Mouse (Mus musculus) thymus, postnatal 14 days (tissue): Measurements from ENCODE around the gene Slc22a16.
"Not testable (repeated sequence)": the region's sequence is repeated elsewhere in the genome, so short reads cannot be mapped to it uniquely, and the experiment has no call there.

ENCODE experiments used
- DNase-seq: peaks from one replicate; pipeline ENCODE4 v3.0.0; 2021

Gene Slc22a16

DNA sequence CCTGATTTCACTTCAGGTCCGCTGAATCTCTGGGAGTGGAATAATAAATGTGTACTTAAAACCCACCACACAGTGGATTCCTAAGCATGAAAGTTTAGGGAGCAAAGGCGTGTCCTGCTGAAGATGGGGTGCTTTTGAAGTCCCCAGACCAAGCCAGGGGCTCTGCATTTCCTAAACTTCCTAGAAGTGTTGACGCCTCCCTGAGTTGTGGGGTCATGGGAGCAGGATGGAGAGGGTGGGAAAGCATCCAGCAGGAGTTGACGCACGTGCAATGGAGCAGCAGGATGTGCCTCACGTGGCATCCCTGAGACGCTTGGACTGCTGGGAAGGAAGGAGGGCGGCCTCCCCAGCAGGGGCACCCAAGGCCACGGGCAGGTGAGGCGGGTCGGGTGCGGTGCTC lies at the start of gene Slc22a16:
TSS of gene Slc22a16 (plus strand) at position 301 of the 400 bp plus-strand sequence.
- DNase-seq, result no peak

DNA sequence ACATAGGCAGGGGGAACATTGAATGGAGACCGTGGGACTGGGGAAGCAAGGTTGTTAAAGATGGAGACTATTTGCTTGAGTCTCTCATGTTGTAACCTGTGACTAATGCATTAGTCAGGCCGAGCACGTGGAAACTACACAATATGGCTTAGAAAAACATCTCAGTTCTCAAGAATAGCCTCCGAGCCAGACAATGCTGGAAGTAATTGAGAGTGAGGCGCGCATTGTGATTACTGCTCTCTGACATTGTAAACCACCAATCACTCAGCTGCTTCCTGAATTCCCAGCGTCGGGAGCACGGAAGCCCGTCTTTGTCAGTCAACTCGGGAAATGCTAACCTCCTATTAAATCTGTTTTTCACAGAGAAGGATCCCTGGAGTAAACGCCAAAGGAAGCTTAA lies 48.6 kb upstream of the Slc22a16 start:
- DNase-seq, result no peak

DNA sequence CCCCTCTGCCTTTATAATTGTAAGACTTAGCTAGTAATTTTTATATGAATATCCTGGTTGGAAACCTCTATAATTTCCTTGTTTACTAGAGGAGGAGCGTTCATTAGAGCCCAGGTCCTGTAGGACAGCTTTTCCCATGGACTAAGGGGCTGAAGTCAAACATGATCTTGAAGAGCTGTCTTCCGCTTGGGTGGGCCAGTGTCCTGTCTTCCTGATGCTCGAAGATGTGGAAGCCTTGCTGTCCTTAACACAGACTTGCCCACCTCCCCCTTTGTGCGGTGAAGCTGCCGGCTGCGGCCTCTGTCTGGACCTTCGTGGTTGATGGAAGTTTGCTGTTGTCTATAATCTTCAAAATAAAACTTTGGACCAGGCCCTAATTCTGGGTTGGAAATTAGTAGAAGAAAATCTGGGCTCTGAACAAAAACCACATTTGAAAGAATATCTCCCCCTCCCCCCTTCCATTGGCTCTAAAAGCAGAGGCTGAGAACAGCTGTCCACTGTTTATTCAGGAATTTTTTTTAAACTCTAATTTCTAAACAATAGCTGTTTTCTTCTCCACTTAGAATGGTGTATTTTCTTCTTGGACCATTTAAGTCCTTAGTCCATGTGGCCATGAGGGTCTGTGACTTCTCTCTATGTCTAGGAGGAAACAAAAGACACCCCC lies 46.7 kb upstream of the Slc22a16 start:
- DNase-seq, result no peak

DNA sequence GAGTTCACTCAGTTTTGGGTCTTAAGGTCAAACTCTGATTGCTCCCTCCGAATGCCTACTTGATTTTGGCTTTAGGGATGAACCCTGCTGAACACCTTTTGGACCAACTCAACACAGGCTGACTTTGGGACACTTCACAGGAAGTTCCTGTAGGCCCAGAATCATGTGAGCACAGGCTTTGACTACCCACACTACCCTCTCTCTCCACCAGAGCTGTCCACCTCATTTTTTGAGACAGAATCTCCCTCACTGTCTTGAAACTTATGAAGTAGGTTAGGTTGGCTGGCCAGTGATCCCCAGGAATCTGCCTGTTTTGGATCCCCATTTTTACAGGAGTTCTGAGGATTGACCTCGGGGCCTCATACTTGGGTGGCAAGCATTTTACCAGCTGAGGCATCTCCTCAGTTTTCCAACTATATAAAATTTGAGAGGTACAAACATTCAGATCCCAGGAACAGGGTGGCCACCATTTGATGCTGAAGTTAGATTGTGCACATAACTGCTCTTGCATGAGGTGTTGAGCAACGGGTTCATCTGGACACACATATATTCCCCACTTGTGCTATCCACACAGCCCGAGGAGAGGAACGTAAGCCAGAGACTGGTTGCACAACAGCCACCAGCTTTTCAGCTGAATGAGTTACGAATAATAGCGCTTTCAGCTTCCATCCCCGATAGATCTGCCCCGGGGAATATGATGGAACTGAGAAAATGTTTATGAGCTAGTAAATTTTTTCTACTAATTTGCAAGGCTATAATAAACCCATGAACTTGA lies 45.9 kb upstream of the Slc22a16 start:
- no peak for DNase-seq

DNA sequence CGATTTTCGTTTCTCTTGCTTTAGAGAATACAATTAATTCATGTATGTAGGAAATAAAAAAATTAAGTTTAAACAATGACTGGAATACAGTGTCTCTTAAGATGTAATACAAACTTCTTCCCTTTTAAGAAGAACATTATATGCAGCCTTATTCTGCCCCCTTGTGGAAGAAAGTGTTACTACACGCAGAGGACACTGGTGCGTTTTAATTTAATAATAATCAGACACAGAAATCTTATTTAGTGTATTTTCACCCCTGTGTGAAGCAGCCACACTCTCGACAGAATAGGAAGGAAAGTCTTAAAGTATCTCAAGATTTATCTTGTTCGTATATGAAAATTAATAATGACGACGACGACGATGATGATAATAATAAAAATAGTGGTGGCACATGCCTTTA lies 45.1 kb upstream of the Slc22a16 start:
- peak; percentile 75 for DNase-seq

DNA sequence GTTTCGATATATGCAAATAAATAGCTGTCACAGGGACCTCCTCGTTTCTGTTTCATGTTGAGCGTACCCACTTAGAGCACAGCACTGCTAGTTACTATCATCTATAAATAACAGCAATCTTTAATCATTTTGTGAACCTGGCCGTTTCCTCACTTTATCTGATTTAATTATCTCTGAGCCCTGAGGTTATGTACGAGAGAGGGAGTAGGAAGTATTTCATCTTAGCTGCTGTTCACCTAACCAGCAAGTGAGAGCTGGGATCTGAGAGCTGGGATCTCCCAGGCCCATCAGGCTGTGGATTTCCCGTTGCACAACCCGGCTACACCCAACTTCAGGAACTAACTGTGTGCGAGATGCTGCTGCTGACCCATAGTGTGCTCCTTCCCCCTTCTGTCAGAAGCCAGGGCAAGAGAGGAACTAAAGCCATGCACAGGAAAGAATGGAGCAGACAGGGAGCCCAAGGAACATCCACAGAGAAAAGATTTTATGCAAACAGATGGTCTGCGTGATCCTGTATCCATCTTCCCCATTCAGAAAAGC lies 44.5 kb upstream of the Slc22a16 start:
- DNase-seq, result no peak

DNA sequence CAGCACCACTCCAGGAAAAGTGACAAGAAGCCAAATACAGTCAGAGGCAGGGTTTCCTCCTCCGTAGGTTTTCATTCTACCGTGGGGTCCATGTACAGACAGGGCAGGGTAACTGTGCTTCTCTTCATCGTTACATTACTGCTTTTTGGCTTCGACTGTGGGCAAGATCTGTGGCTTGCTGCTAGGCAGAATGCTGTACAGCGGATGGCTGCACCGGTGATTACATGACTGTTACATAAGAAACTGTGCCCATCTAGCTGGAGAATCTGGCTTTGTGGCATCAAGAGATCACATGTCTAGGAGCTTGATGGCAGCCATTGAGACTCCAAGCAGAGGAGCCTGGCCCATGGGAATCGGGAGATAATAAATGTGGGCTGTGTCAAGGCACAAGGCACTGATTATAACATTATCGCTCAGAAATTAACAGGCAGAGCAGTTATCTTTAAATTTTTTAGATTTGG lies 43.8 kb upstream of the Slc22a16 start:
- DNase-seq, result no peak

DNA sequence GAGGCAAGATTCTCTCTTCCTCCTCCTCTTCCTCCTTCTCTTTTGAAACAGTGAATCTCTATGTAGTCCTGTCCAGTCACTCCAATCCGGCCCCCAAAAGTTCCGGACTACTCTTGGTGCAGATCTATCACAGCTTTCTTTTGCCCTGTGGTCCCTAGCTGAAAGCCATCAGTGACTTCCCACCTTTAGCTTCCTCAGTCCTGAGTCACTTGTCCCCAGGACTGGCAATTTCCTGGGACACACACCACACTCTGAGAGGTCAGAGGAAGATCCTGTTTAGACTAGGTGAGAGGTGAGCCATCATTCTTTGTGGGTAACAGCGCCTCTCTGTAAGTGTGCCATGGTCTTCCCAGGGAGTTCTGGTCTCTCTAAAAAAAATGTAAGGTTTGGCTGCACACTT lies 43.1 kb upstream of the Slc22a16 start:
- no peak for DNase-seq

DNA sequence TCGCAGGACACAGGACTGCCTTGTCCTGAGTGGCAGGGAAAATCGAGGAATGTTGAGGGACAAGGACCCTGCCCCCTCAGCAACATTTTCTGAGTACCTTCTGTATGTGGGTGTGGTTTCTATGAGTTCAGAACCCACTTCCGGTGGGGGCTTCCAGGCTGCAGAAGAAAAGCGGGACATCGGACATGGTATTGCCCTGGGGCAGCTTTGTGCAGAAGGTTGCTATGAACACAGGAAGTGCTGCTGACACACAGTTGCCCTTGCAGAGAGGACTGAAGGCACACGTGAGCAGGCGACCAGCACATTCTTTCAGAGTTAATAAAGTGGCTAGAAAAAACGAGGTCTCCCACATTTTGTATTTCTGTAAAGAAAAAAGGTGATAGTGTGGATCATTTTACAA lies 42.6 kb upstream of the Slc22a16 start:
- DNase-seq, result peak; percentile 73

DNA sequence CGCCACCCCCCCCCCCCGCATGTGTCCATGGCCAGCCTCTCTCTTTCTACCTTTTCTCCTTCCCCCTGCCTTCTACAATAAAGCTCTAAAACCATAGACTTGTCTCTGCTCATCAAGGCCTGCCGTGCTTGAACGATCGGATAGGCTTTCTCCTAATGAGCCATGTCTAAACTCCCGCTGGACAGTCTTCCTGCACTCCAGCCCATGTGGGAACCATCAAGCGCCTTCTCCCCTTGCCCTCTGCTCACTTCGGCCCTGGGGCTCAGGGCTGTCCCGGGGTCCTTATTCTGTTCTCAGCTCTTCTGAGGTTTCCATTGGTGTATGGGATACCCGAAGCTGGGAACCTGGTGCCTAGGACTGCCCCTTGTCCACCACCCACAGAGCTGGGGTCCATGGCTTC lies 41.5 kb upstream of the Slc22a16 start:
- no peak for DNase-seq

DNA sequence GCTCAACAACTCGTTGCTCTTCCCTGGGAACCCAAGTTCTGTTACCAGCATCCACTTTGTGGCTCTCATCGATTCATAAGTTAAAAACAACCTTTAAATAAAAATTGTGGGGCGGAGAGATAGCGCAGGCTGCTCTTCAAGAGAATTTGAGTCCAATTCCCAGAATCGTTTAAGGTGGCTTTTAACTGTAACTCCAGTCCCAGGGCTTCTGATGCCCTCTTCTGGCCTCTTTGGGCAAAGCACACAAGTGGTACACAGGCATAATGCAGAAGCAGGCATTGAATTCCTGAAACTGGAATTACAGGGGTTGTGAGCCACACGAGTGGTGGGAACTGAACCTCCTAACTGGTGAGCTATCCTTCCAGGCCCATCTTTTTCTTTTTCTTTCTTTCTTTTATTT lies 40.5 kb upstream of the Slc22a16 start:
- DNase-seq, result peak; percentile 78

DNA sequence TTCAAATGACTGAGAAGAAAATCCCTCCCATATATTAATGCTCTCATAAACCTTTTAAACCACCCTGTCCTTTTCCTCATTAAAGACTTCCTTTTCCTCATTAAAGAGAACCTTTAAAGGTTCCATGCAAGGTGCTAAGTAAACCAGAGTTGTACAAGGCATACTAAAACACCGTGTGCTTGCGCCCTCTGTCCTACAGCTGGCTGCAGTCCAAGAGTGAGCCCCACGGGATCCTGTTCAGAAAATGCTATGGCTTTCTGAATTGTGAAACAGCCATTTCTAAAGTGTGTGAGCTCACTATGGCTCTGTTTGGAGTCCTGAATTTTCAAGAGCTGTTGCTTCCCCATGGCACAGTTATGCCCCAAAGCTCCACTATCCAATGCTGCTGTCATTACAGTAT lies 39.5 kb upstream of the Slc22a16 start:
- no peak for DNase-seq

DNA sequence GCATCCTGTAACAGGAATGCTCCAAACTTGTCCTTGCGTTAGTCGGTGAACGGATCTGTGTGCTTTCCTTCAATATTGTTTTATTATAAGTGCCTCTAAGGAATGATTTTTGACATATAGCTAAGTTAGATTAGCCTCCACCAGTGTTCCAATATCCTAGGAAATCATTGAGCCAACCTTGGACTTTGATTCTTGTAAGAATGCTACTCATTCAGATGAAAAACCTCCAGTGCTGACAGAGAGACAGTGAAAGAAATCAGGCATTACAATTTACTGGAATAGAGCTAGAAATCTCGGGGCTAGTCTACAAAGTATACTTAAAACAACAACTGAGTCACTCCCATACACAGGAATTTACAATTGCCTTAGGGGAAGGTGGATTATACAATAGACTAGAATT lies 37.5 kb upstream of the Slc22a16 start:
- not testable (repeated sequence) for DNase-seq

DNA sequence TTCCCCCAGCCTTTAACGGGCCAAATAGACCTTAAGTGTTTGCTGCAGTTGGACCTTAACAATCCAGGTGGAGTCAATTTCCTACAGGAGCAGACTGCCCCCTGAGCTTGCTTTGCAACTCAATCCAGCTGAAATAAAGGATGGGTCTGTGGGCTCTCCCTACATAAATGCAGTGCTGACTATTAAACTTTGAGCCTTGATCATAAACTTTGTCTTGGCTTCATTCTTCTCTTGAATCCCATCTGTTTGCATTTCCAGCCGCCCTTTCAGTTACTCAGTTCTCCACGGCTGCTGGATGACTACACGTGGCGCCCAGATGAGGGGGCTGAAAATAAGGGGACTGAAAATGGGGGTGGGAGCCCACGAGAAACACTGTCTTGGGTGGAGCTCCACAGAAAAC lies 28.8 kb upstream of the Slc22a16 start:
- DNase-seq, result no peak

DNA sequence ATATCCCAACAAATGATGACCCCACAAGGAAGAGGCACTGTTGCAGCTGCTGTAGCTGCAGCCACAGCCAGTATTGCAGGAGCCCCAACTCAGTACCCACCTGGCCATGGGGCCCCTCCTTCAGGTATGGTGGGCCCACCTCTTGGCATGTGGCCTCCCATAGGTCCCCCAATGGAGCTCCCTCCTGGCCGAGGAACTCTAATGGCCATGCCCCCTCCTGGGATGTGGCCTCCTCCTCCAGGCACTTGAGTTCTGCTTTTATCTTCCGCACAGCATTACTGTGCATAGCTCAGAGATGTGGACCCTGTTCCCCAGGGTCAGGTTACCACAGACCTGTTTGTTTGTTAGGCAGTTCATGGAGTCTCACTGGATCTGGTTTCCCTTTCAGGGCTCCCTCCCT lies 20.8 kb upstream of the Slc22a16 start:
- DNase-seq, result no peak

DNA sequence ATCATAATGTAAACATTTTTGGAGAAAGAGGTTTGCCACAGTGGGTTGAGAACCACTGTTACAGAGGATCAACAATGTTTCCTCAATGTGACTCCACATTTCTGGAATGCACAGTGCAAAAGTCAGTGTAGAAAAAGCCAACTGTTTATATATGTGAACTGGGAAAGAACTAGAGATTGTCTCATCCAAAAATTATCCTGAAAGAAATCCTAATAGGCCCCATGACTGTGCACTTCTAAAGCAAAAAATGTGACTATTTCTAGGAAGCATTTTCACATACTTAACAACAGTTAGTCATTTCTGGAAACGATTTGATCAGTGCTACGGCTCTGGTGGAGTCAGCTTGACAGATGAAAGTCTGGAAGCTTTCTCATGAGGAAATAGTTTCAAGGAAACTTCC lies 18.3 kb upstream of the Slc22a16 start:
- no peak for DNase-seq

DNA sequence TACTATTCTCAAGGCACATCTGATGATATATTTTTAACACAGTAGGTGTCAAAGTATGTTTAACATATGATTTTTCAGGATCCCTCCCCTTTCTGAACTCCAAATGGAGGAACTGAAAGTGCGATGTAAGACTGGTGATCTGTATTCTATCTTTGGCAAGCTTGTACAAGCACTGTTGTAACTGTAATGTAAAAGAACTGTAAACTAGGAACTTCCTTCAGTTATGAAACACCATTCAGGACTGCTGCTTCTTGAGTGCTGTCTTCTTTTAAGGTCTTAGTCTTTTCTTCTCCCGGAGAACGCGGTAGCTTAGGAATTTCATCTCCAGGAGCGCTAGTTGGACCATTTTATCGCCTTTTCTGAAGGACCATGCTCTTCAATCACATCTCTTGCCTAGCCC lies 4.4 kb upstream of the Slc22a16 start:
- not testable (repeated sequence) for DNase-seq

DNA sequence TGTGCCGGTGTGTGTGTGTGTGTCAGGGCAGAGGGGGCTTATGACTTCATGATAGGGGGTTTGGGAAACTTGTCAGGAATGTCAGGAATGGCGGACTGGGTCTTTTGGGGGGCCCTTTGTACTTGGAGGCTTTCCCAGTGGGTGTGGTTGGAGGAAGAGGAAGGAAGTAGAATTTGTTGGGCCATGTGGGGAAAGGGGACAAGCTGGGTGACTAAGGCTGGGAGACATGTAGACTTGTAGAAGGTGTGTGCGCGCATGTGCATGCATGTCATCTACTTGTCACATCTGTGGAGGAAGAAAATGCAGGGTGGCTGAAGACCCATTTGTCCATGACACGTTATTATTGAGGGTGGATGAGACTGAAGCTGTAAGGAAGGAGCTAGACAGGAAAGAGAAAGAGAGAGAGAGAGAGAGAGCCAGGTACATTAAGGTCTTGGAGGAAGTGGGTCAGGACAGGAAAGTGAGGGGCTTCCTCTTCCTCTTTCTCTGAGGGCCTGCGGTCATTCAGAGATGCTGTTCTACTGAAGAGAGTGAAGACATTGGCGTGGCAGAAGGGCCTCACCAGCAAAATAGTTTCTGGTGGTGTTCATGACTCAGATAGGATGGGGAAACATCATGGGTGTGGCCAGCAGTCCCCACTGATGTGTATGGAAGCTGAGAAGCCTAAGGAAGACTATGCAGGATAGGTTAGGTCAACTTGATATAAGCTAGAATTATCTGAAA lies 5.9 kb downstream of the Slc22a16 start:
- no peak for DNase-seq

DNA sequence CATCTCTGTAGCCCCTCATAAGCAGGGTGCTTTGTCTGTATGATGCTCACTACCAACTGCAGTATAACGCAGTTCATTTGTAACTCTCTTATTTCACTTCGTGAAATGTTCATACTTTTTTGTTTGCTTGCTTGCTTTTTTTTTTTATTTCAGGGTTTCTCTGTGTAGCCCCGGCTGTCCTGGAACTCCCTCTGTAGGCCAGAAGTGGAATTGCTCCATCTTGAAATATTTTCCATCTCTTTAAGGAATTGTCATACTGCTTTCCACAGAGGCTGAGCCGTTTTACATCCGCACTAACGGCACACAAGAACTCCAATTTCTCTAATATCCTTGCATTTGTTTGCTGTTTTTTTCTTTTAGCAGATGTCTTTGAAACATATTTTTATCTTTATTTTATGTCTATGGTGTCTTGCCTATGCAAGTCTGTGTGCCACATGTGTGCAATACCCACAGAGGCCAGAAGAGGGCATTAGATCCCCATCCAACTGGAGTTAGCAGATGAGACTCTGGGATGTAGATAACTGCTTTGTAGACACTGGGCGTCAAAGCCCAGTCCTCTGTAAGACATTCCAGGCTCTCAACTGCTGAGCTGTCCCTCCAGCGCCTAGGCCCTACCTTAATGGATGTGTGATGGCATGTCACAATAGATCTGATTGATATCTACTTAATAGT lies 13.6 kb downstream of the Slc22a16 start:
- peak; percentile 30 for DNase-seq

DNA sequence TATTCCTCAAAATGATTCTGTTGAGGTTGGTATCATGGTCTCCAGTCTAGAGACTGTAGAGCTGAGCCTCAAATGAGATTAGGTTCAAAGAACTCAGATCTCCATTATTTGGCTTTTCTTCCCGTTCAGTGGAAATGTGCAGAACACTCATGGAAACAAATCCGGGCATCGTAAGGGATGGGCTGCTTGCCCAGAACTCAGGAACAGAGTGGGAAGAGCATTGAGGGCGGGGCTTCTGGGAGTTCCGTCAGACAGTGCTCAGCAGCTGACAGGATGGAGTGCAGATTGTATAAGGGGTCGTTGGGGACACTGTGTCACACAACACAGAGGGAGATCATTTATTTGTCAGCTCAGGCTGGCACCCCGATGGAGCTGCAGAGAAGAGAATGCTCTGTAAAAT lies 22.1 kb downstream of the Slc22a16 start:
- DNase-seq, result no peak

DNA sequence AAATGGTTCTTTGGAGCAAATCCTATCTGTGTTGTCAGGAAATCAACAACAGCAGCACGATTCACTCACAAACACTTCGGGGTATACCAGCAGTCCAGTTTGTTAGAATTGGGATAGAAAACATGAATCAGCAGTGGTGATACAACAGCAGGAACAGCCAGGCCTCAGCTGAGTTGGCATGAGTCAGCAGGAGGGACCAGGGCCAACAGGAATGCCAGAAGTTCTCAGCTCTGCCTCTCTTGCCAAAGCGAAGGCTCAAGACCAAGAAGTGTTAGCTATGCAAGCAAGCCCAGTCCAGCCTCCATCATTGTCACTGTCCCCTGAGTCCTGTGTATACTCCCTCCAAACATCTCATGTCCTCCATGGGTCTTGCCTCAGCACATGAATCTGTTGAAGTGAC lies 27.0 kb downstream of the Slc22a16 start:
- no peak for DNase-seq

DNA sequence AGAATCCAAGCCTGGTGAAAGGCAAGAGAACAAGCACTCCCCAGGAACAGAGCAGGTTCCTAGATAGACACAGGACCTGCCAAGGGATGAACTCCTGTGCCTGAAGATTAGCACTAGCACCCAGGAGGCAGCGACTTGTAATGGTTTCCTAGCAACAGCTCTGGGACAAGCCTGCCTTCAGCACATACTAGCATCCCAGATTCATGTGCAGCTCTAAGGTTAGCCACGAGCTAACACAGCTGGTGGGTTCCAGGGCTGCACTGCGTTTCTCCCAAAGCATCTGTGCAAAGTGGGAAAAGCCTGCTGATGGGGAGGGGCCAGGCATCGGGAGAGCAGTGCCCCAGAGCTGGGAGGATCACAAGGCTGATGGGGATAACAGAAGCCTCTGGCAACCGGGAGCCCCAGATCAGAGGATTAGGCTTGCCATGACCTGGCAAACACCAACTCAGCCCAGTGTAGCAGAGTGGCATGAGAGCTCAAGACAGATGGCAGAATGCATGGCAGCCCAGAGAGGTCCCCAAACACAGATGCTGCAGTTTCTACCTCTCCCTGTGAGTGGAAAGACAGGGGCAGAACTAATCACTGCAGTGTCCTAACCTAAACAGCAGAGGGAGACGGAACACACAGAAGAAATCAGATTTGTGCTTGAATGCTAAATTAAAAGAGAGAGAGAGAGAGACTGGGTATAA lies 34.7 kb downstream of the Slc22a16 start:
- DNase-seq, result no peak
